Mouse (Mus musculus) ES-Bruce4 (cell line): Measurements from ENCODE around the gene Palm2.

Experiments
- CTCF ChIP-seq: IDR thresholded peaks from one replicate; pipeline ENCODE4 v1.8.1; 2011; ENCODE audit warnings: low read depth, low read length
- EP300 ChIP-seq: IDR thresholded peaks from 2 replicates; pipeline ENCODE4 v1.6.1; 2011; ENCODE audit warnings: low read depth, low read length; ENCODE audit not compliant: insufficient read depth
- POLR2A ChIP-seq: IDR thresholded peaks from one replicate; pipeline ENCODE4 v1.8.1; 2011; ENCODE audit warnings: low read length; ENCODE audit not compliant: insufficient read depth

DNA sequence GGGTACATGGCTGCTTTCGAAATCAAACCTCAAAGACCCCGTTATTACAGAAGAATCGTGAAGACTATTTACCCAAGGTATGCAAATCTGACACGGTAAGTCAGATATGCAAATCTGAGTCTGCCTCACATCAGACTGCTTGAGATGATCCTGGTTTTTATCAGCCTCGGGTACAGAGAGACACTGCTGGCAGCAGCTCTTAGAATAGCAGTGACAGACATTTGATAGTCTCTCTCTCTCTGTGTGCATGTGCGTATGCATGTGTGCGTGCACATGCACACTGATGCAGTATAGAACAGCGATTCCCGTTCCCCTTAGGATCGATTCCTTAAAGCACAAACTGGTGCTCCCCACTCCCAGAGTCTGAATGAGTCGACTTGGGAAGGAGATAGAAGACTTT, 142.0 kb downstream of the Palm2 start:
- TF ChIP-seq EP300 (no peak), POLR2A (no peak), CTCF (no peak)
